Mouse (Mus musculus) limb, embryonic 12.5 days (tissue): ENCODE data around the gene Shc4. TPM values are rescaled to one million over a fixed set of nuclear protein-coding genes. Genes with fewer than 3 reads are reported as not detected.

Source experiments
- ATAC-seq: fragments of 200-750 bp; cut with Nextera tagmentation; 2 replicates; pipeline ENCODE4 v1.8.0; 2017; ENCODE audit warnings: low read depth, moderate TSS enrichment; ENCODE audit not compliant: insufficient number of reproducible peaks, insufficient read depth, low FRiP score, low TSS enrichment
- H3K27ac ChIP-seq: fragments of 300-500 bp; sonication (generic); 2 replicates; pipeline ENCODE4 v1.5.1; 2016; ENCODE audit warnings: mild to moderate bottlenecking, moderate library complexity
- H3K27me3 ChIP-seq: fragments of 300-500 bp; sonication (generic); 2 replicates; pipeline ENCODE4 v1.6.1; 2016; ENCODE audit warnings: mild to moderate bottlenecking, moderate library complexity
- H3K36me3 ChIP-seq: fragments of 300-500 bp; sonication (generic); 2 replicates; pipeline ENCODE4 v1.6.1; 2016; ENCODE audit warnings: mild to moderate bottlenecking, moderate library complexity
- H3K4me1 ChIP-seq: fragments of 300-500 bp; sonication (generic); replicated peaks from 2 replicates; pipeline ENCODE4 v1.6.1; 2016
- H3K4me2 ChIP-seq: fragments of 300-500 bp; sonication (generic); 2 replicates; pipeline ENCODE4 v1.6.1; 2016; ENCODE audit warnings: mild to moderate bottlenecking, moderate library complexity
- H3K4me3 ChIP-seq: fragments of 300-500 bp; sonication (generic); replicated peaks from 2 replicates; pipeline ENCODE4 v1.5.1; 2016; ENCODE audit warnings: mild to moderate bottlenecking
- H3K9ac ChIP-seq: fragments of 300-500 bp; sonication (generic); replicated peaks from 2 replicates; pipeline ENCODE4 v1.6.1; 2016; ENCODE audit warnings: mild to moderate bottlenecking, moderate library complexity
- H3K9me3 ChIP-seq: fragments of 300-500 bp; sonication (generic); 2 replicates; pipeline ENCODE4 v1.6.1; 2016; ENCODE audit warnings: mild to moderate bottlenecking, moderate library complexity
- WGBS: fragments of 180-500 bp; shearing (Covaris S2); methylation state at CpG from one replicate; pipeline ENCODE4 v1.1.7; 2016; 5-methylcytosine and 5-hydroxymethylcytosine counted together
- polyA plus RNA-seq: library from polyadenylated mRNA; unstranded; fragments of >200 nt; fragmentation: Nextera tagmentation; extraction: Ambion mirVana; gene quantifications from 2 replicates; pipeline ENCODE4 v1.2.1, GENCODE M21; 2016

The Shc4 gene
- polyA plus RNA-seq, 1 experiment from 2014 or later: 1.1 TPM

- WGBS: 94% methylated on average over 2 of the region's 2 CpGs
- no peak for ATAC-seq
- Histone ChIP-seq H3K4me2 (no peak overlapping the region), H3K27me3 (no peaks in the 10 kb centered on the region), H3K27ac (no peak overlapping the region), H3K4me1 (no peaks in the 10 kb centered on the region), H3K9ac (no peak overlapping the region), H3K9me3 (no peaks in the 10 kb centered on the region), H3K4me3 (no peak overlapping the region), H3K36me3 (no peaks in the 10 kb centered on the region)
Measured at GRCm38 (mm10) chr2:125630010-125630409, 93.9 kb downstream of the Shc4 start.

- H3K36me3 ChIP-seq: no peaks in the 10 kb centered on the region
- no peaks in the 10 kb centered on the region for H3K27me3 ChIP-seq
- no peak overlapping the region for H3K4me2 ChIP-seq
- no peaks in the 10 kb centered on the region for H3K9me3 ChIP-seq
- peaks cover 8% of the 10 kb centered on the region for H3K4me1 ChIP-seq
- 84% methylated on average over 6 of the region's 6 CpGs for WGBS
- no peak for ATAC-seq
- H3K27ac ChIP-seq: no peak overlapping the region
- H3K4me3 ChIP-seq: no peak overlapping the region
- no peak overlapping the region for H3K9ac ChIP-seq
Measured at GRCm38 (mm10) chr2:125628487-125628886, 95.5 kb downstream of the Shc4 start.

GRCm38 (mm10) chr2:125626536-125626935 lies 97.4 kb downstream of the Shc4 start:
- Histone ChIP-seq H3K4me2 (no peak overlapping the region), H3K27me3 (no peaks in the 10 kb centered on the region), H3K4me3 (no peak overlapping the region), H3K27ac (no peak overlapping the region), H3K4me1 (peaks cover 18% of the 10 kb centered on the region), H3K9ac (no peak overlapping the region), H3K36me3 (no peaks in the 10 kb centered on the region), H3K9me3 (no peaks in the 10 kb centered on the region)
- ATAC-seq: no peak
- 74% methylated on average over 4 of the region's 4 CpGs for WGBS

GRCm38 (mm10) chr2:125624837-125625351 lies 99.1 kb downstream of the Shc4 start, which contains the start of gene Cep152:
TSS of gene Cep152 (minus strand) at chr2:125625113.
- Histone ChIP-seq H3K4me2 (peak within 1 kb of the TSS; percentile 69), H3K27ac (no peak within 1 kb of the TSS), H3K36me3 (peaks cover 8% of the 10 kb centered on the region; the same call in 1 of the 2 replicates), H3K9ac (peak within 1 kb of the TSS; percentile 80), H3K4me1 (peaks cover 32% of the 10 kb centered on the region), H3K9me3 (no peaks in the 10 kb centered on the region), H3K4me3 (peak within 1 kb of the TSS; percentile 79), H3K27me3 (no peaks in the 10 kb centered on the region)
- peak; percentile 97 for ATAC-seq
- WGBS: under 1% methylated on average over 50 of the region's 50 CpGs

- no peak for ATAC-seq
- peak overlapping the region; percentile 69 for H3K4me2 ChIP-seq
- 8% methylated on average over 9 of the region's 9 CpGs for WGBS
- peaks cover 15% of the 10 kb centered on the region for H3K36me3 ChIP-seq
- peaks cover 32% of the 10 kb centered on the region for H3K4me1 ChIP-seq
- no peaks in the 10 kb centered on the region for H3K27me3 ChIP-seq
- H3K9ac ChIP-seq: peak overlapping the region; percentile 80
- H3K4me3 ChIP-seq: peak overlapping the region; percentile 79
- H3K27ac ChIP-seq: no peak overlapping the region
- H3K9me3 ChIP-seq: no peaks in the 10 kb centered on the region
Measured at GRCm38 (mm10) chr2:125624127-125624685, 99.7 kb downstream of the Shc4 start.

GRCm38 (mm10) chr2:125623211-125623610 lies 100.7 kb downstream of the Shc4 start:
- Histone ChIP-seq H3K36me3 (peaks cover 22% of the 10 kb centered on the region), H3K4me1 (peaks cover 32% of the 10 kb centered on the region), H3K4me3 (no peak overlapping the region), H3K9ac (no peak overlapping the region), H3K4me2 (peak overlapping the region; percentile 69), H3K27ac (no peak overlapping the region), H3K27me3 (no peaks in the 10 kb centered on the region), H3K9me3 (no peaks in the 10 kb centered on the region)
- 94% methylated on average over 15 of the region's 15 CpGs for WGBS
- ATAC-seq: no peak

GRCm38 (mm10) chr2:125620213-125620907 lies 103.6 kb downstream of the Shc4 start:
- no peak overlapping the region for H3K4me3 ChIP-seq
- no peaks in the 10 kb centered on the region for H3K9me3 ChIP-seq
- peaks cover 46% of the 10 kb centered on the region for H3K36me3 ChIP-seq
- no peak overlapping the region for H3K4me2 ChIP-seq
- 45% methylated on average over 25 of the region's 25 CpGs for WGBS
- ATAC-seq: no peak
- no peaks in the 10 kb centered on the region for H3K27me3 ChIP-seq
- peaks cover 32% of the 10 kb centered on the region for H3K4me1 ChIP-seq
- H3K27ac ChIP-seq: no peak overlapping the region; the same call in 1 of the 2 replicates
- no peak overlapping the region; the same call in 1 of the 2 replicates for H3K9ac ChIP-seq

GRCm38 (mm10) chr2:125615858-125616424 lies 108.0 kb downstream of the Shc4 start:
- Histone ChIP-seq H3K4me1 (peaks cover 9% of the 10 kb centered on the region), H3K4me3 (no peak overlapping the region), H3K9me3 (no peaks in the 10 kb centered on the region), H3K9ac (no peak overlapping the region), H3K36me3 (peaks cover 79% of the 10 kb centered on the region), H3K27ac (no peak overlapping the region), H3K4me2 (no peak overlapping the region), H3K27me3 (no peaks in the 10 kb centered on the region)
- no peak for ATAC-seq
- 85% methylated on average over 8 of the region's 8 CpGs for WGBS

GRCm38 (mm10) chr2:125615440-125615839 lies 108.5 kb downstream of the Shc4 start:
- Histone ChIP-seq H3K9me3 (no peaks in the 10 kb centered on the region), H3K9ac (no peak overlapping the region), H3K4me3 (no peak overlapping the region), H3K4me1 (peaks cover 4% of the 10 kb centered on the region), H3K4me2 (no peak overlapping the region), H3K27ac (no peak overlapping the region), H3K27me3 (no peaks in the 10 kb centered on the region), H3K36me3 (peaks cover 81% of the 10 kb centered on the region)
- 96% methylated on average over 7 of the region's 7 CpGs for WGBS
- no peak for ATAC-seq

- H3K27ac ChIP-seq: no peak overlapping the region
- 85% methylated on average over 17 of the region's 17 CpGs for WGBS
- no peak overlapping the region for H3K4me3 ChIP-seq
- no peaks in the 10 kb centered on the region for H3K9me3 ChIP-seq
- H3K4me2 ChIP-seq: no peak overlapping the region
- ATAC-seq: no peak
- peaks cover 77% of the 10 kb centered on the region for H3K36me3 ChIP-seq
- H3K4me1 ChIP-seq: peaks cover 22% of the 10 kb centered on the region
- H3K27me3 ChIP-seq: no peaks in the 10 kb centered on the region
- H3K9ac ChIP-seq: no peak overlapping the region
Measured at GRCm38 (mm10) chr2:125606220-125606845, 117.6 kb downstream of the Shc4 start.

- Histone ChIP-seq H3K27ac (no peak overlapping the region), H3K9me3 (no peaks in the 10 kb centered on the region), H3K36me3 (peaks cover 78% of the 10 kb centered on the region), H3K4me3 (no peak overlapping the region), H3K4me1 (peaks cover 22% of the 10 kb centered on the region), H3K4me2 (no peak overlapping the region), H3K27me3 (no peaks in the 10 kb centered on the region), H3K9ac (no peak overlapping the region)
- WGBS: 79% methylated on average over 7 of the region's 7 CpGs
- no peak for ATAC-seq
Measured at GRCm38 (mm10) chr2:125604646-125605045, 119.3 kb downstream of the Shc4 start.
